ENCODE assay signal across 8 mouse cellular contexts in the genomic region with DNA sequence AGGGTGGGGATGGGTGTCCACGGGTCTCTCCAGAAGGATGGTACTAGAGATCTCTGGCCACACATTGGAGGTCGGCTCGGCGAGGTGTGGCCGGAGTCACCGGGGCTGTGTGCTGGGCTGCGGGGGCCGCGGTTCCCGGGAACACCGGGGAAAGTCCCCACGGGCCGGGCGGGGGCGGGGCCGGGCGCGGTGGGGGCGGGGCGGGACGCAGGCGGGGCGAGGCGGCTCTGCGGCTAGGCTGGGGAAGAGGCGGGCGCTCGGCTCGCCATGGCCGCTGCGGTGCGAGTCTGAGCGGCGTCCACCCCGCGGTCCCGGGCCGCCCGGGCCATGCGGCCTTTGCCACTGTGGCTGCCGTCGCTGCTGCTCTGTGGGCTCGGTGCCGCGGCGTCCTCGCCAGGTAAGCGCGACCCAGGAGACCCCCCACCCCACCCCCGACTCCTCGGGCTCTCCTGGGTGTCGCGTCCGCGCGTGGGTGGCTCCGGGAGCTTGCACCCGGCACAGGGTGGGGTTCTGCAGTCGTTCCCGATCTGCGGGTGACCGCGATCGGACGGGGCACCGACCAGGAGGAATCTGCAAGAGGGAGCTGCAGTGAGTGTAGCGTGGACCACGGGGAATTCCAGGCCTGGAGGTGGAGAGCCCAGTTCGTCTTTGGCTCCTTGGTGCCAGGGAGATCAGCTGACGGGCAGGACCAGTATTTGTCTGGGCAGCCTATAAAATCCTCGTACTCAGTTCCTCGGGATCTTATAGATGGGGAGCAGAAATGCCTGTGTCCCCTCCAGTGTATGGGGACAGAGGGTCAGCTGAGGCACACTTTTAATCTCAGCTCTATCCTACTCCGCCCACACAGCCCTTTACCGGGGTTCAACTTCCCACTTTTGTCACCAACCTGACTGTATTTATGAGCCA. TPM values are rescaled to one million over a fixed set of nuclear protein-coding genes. Genes with fewer than 3 reads are reported as not detected.
DNase-seq lines count a peak whose midpoint lies in the region; ATAC-seq and TF ChIP-seq lines count a peak whose summit lies in the region.

A gene (plus strand): TSS at position 237 of the 906 bp plus-strand sequence.

- TF ChIP-seq CTCF in midbrain, postnatal 0 days (IDR thresholded peaks at IDR 0.05) = no peak

- peak; percentile 82 for ATAC-seq in midbrain, postnatal 0 days (ENCODE audit: low FRiP score)

- peak within 1 kb of the TSS; percentile 83 for H3K4me2 ChIP-seq in midbrain, postnatal 0 days (ENCODE audit: low read depth, low read length, poor library complexity, severe bottlenecking)

- 2% methylated on average over 50 of the region's 74 CpGs for WGBS in midbrain, postnatal 0 days

- H3K36me3 ChIP-seq in midbrain, postnatal 0 days (ENCODE audit: insufficient read depth, low read length) = no peaks in the 10 kb centered on the region

- peaks cover 6% of the 10 kb centered on the region; the same call in 1 of the 2 replicates for H3K4me1 ChIP-seq in midbrain, postnatal 0 days (ENCODE audit: insufficient read depth, low read length)

- H3K27ac ChIP-seq in midbrain, postnatal 0 days (ENCODE audit: low read depth, low read length) = peak within 1 kb of the TSS; percentile 55

- H3K27me3 ChIP-seq in midbrain, postnatal 0 days (ENCODE audit: insufficient read depth, low read length) = no peaks in the 10 kb centered on the region

- peak in 1 of 2 experiments; percentile 47 for DNase-seq in left cerebral cortex, adult 18-20 months (ENCODE audit: low spot score in 2 of 2)
- no peak for DNase-seq in left cerebral cortex, adult 11 months (ENCODE audit: low spot score)
- peak; percentile 79 for DNase-seq in embryo, embryonic 9.5 days (ENCODE audit: extremely low spot score)
- DNase-seq in heart, adult 18-20 months = peak; percentile 80 to 82
- DNase-seq in kidney, adult 18-20 months = peak; percentile 79
- peak; percentile 90 for DNase-seq in liver
- no peak for DNase-seq in midbrain, postnatal 0 days (ENCODE audit: low spot score)
- peak; percentile 53 to 62 for DNase-seq in spleen, postnatal 14 days (ENCODE audit: low spot score in 2 of 2)

- H3K9me3 ChIP-seq in midbrain, postnatal 0 days (ENCODE audit: low read length) = no peaks in the 10 kb centered on the region

- peak within 1 kb of the TSS; percentile 96 for H3K9ac ChIP-seq in midbrain, postnatal 0 days (replicated peaks; ENCODE audit: low read length, poor library complexity, severe bottlenecking)

- peak within 1 kb of the TSS; percentile 80 for H3K4me3 ChIP-seq in midbrain, postnatal 0 days (ENCODE audit: low read depth, low read length)

RNA-seq across cellular contexts. Expression of the gene that starts here (rescaled TPM):
- 10 to 100 TPM; 31.3 to 41.2 TPM for total RNA-seq in left cerebral cortex, adult 18-20 months (2021)
- 100 to 1,000 TPM; 121 to 129 TPM for total RNA-seq in heart, adult 18-20 months (2021)
- total RNA-seq in midbrain, postnatal 0 days (2014; rRNA removed) = 59.3 and 75.1 TPM in 2 replicates
- 140 and 141 TPM in 2 replicates for polyA plus RNA-seq in midbrain, postnatal 0 days (2015; fragmentation: Nextera tagmentation; extraction: Ambion mirVana)

Comparison
In these comparisons a context has a peak if more than half of its experiments do, and no peak if none do; other contexts are left out.
1. DNase-seq: peak in embryo, embryonic 9.5 days (single experiment), heart, adult 18-20 months (2 of 2), kidney, adult 18-20 months (single experiment), liver (single experiment) and spleen, postnatal 14 days (2 of 2); none in left cerebral cortex, adult 11 months (single experiment) and midbrain, postnatal 0 days (single experiment).